Mouse (Mus musculus) bone marrow, adult 2 months (tissue): Measurements from ENCODE around the gene Slc6a12.

ENCODE experiments used
- CTCF ChIP-seq: fragments of 200-500 bp; IDR thresholded peaks from 2 replicates; pipeline ENCODE4 v1.5.1; 2011; ENCODE audit warnings: low read length, control low read depth; ENCODE audit not compliant: control insufficient read depth, insufficient read depth
- POLR2A ChIP-seq: fragments of 200-500 bp; IDR thresholded peaks from 2 replicates; pipeline ENCODE4 v1.6.1; 2011; ENCODE audit warnings: low read depth, mild to moderate bottlenecking, control low read depth, low read length, borderline replicate concordance; ENCODE audit not compliant: control insufficient read depth

- TF ChIP-seq POLR2A, result no peak
- TF ChIP-seq CTCF, result no peak
Measured at GRCm38 (mm10) chr6:121346428-121346827, 3.6 kb downstream of the Slc6a12 start.
